Mouse (Mus musculus) B cell, adult 2 months (primary cell): ENCODE measurements around the gene Brk1.

ENCODE experiments used
- DNase-seq, 2 experiments: peaks; one replicate each; pipeline ENCODE4 v3.0.0; 2022

Gene Brk1

GRCm38 (mm10) chr6:113623941-113624751 lies 19.6 kb downstream of the Brk1 start, which contains the start of gene Vhl:
Gene Vhl (plus strand): TSS chr6:113623959.
- peak; percentile 88 to 91 for DNase-seq

GRCm38 (mm10) chr6:113624989-113625770 lies 20.6 kb downstream of the Brk1 start:
- DNase-seq, result peak in 1 of 2 experiments; percentile 12

GRCm38 (mm10) chr6:113630322-113630721 lies 25.8 kb downstream of the Brk1 start:
- no peak for DNase-seq

DNA sequence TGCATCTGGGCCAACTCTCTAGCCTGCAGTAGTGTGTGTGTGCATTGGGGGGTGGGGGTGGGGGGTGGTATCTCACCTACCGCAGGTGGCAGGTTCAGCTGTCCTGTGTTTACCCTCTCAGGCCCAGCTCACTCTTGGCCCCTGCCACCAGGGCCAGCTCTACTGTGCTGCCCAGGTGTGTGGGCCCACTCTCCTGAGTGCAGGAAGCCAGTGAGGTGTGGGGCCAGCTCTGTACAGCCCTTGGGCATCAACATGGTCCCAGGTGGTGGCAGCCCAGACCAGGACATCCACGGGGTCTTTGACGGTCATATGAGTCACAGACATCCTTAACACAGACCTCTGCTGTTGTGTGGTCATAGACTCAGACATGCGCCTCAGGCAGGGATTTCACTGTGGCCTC lies 28.3 kb downstream of the Brk1 start:
- no peak for DNase-seq

DNA sequence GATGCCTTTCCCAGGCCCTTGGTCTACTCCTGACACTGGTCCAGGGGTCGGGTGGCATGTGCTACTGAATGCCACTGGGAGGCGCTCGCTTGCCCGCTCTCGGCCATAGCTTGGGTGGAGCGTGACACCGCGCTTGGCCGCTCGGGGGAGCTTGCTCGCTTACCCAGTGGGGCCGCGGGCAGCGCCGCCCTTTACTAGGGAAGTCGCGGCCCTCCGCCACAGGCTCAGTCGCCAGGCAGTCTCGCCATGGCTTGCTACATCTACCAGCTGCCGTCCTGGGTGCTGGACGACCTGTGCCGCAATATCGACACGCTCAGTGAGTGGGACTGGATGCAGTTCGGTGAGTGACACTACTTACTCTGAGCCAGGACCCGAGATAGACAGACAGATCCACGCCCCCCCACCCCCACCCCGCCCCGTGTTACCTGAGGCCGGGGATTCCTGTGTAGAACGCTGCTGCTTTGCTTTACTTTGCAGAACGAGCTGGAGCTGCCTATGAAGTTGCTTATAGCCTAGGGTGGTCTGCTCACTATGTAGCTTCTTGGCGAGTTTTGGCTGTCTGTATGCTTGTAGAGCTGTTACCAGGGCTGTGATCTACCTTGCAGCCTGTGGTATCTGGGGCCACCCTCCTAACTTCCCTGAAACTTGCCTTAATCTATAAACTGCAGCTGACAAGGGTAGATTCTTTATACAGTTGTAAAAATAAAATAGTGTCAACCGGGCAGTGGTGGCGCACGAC lies 33.9 kb downstream of the Brk1 start, which contains the start of gene Irak2:
Gene Irak2 (plus strand): TSS at position 166 of the 739 bp plus-strand sequence.
- peak; percentile 95 to 96 for DNase-seq

- DNase-seq, result no peak
Observed at GRCm38 (mm10) chr6:113639201-113639600, 34.6 kb downstream of the Brk1 start.

DNA sequence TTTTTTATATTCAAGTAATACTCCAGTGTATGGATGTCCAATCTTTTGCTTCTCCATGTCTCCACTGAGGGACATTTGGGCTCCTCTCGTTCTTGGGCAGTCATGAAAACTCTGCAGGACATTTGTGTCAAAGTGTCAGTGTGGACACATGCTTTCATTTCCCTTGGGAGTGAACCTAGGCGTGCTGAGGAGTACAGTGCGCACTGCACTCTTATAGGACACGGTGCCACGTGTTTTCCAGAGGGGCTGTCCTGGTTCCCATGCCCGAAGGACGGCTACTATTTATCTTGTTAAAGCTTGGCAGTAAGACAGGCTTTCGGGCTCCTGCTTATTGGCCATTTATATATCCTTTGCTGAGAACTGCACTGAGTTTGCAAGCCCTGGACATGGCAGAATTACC lies 38.0 kb downstream of the Brk1 start:
- no peak for DNase-seq

DNA sequence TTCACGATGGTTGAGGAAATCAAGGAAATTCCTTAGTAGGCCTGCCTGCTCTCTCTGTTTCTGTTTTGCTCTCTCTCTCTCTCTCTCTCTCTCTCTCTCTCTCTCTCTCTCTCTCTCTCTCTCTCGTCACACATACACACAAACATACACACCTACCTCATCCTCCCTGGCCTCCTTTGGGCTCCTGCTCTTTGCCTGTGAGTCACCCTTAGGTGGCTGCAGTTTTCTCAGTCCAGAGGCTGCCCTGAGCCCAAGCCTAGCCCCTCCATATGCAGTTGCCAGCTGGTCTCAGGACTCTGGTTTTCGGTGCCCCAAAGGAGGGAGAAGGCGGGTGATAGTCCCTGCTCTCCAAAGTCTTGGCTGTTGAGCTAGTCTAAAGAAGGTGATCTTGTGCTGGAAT lies 38.4 kb downstream of the Brk1 start:
- no peak for DNase-seq

GRCm38 (mm10) chr6:113643967-113644366 lies 39.4 kb downstream of the Brk1 start:
- DNase-seq, result no peak

DNA sequence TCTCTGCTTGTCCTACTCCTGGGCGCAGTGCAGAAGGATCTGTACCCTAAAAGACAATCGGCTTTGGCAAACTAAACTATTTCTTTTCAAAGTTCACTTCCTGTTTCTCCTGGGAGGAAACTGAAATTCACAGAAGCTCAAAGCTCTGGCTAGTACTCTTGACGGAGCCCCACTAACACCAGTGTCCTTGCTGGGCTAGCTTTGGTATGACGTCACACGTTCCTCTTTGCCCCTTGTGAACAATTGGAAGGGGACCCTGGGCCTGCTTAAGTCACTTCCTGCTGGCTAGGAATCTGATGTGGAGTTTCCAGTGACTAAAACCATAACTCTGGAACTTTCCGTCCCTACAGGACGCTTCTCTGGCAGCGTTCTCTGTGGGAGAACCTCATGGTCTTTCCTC lies 40.2 kb downstream of the Brk1 start:
- peak in 1 of 2 experiments; percentile 14 for DNase-seq

- DNase-seq, result no peak
Observed at GRCm38 (mm10) chr6:113649346-113650196, 45.0 kb downstream of the Brk1 start.

GRCm38 (mm10) chr6:113650197-113650640 lies 45.6 kb downstream of the Brk1 start:
- peak; percentile 53 to 58 for DNase-seq

GRCm38 (mm10) chr6:113651626-113652025 lies 47.1 kb downstream of the Brk1 start:
- no peak for DNase-seq

- DNase-seq, result no peak
Observed at GRCm38 (mm10) chr6:113653551-113653950, 49.0 kb downstream of the Brk1 start.

- DNase-seq, result peak in 1 of 2 experiments; percentile 16
Observed at GRCm38 (mm10) chr6:113654102-113654501, 49.5 kb downstream of the Brk1 start.

DNA sequence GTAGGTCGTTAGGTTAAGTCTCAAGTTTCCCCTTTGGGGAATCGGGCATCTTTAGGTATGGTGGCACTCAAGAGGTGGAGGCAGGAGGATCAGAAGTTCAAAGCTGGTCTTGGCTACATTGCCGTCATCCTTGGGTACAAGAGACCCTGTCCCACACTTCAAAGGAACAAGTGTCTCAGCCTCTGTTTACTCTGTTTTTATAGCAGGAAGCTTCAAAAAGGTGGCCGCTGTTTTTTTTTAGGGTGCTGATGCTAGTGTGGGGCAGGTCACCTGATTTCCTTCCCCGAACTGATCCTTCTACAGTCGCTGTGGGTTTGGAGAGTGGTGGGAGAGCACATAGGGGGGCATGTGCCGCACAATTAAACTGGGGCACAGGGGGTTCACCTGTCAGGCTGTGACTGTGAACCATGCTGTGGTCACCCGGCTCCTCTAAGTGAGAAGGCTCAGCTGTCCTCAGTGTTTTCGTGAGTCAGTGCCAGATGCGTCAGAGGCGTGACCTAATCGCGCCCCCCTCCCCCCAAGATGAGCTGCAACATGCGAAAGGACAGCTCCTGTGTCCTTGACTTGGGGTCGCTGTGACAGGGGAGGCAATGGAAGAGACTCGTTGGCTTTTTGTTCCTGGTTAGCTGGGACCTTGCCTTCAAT lies 50.3 kb downstream of the Brk1 start:
- peak; percentile 80 to 83 for DNase-seq

DNA sequence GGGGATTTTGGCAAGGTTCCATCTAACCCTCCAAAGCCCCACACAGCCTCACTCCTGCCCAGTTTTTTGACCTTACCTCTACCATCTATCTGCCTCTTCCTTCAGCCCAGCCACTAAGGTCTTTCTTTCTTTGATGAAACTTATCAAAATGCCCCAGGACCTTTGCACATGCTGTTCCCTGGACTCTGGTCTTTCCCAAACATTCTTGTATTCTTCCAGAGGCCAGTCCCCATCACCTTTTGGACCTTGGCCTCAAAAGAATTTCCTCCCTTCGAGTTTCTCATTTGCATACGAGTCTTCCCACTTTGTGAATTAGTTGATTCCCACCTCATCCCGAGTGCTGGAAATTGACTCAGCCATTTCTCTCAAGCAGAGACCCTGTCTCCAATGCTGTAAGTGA lies 50.9 kb downstream of the Brk1 start:
- no peak for DNase-seq

GRCm38 (mm10) chr6:113656847-113657246 lies 52.3 kb downstream of the Brk1 start:
- DNase-seq, result no peak

DNA sequence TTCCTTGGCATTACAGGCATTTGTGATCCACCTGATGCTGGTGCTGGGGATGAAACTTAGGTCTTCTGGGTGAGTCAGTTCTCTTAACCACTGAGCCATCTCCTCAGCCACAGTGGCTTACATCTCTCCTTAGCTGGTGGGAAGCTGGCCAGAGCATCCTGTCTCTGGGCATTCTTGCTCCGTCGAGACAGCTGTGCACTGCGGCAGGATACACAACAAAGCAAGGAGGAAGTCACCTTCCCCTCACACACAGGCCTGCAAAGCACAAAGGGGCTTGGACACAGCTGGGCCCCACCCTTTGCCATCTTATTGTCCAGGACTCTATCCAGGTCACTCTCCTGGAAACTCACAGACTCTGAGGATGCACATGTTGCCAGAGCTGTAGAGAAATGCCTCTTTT lies 53.7 kb downstream of the Brk1 start:
- DNase-seq, result peak; percentile 34 to 37

GRCm38 (mm10) chr6:113659648-113660491 lies 55.3 kb downstream of the Brk1 start:
- peak; percentile 49 to 56 for DNase-seq
